Mouse (Mus musculus) MEL (cell line): Measurements from ENCODE around the gene Lrrc4c. TPM values are rescaled to one million over a fixed set of nuclear protein-coding genes. Genes with fewer than 3 reads are reported as not detected.
A peak's percentile ranks its signal among the peaks of the same experiment; 100 is the strongest.

Source experiments
- DNase-seq: peaks from one replicate; pipeline ENCODE4 v3.0.0; 2011; ENCODE audit warnings: low read depth, low spot score
- H3K27ac ChIP-seq: 2 replicates; pipeline ENCODE4 v1.5.1; 2012; ENCODE audit warnings: low read depth, mild to moderate bottlenecking, control low read depth, low read length, moderate library complexity; ENCODE audit not compliant: control insufficient read depth
- H3K27me3 ChIP-seq, 2 experiments: fragments of 150-350 bp in 1 of 2; sonication (generic) in 1 of 2; 2 replicates each; pipeline ENCODE4 v1.6.1; 2012; ENCODE audit warnings: low read length in 2 of 2, mild to moderate bottlenecking in 2 of 2, improper control_type of control experiment in 1 of 2, moderate library complexity in 1 of 2; ENCODE audit not compliant: insufficient read depth in 2 of 2, control insufficient read depth in 1 of 2
- H3K36me3 ChIP-seq, 2 experiments: 2 replicates each; pipeline ENCODE4 v1.6.1; 2012 to 2014; ENCODE audit warnings: low read length in 2 of 2, improper control_type of control experiment in 1 of 2, inconsistent platforms in 1 of 2, mild to moderate bottlenecking in 1 of 2; ENCODE audit not compliant: insufficient read depth in 2 of 2, control insufficient read depth in 1 of 2
- H3K4me1 ChIP-seq, 2 experiments: fragments of 150-350 bp in 1 of 2; sonication (generic) in 1 of 2; 2 replicates each; pipeline ENCODE4 v1.6.1; 2012; ENCODE audit warnings: low read length in 2 of 2, improper control_type of control experiment in 1 of 2, mild to moderate bottlenecking in 1 of 2; ENCODE audit not compliant: insufficient read depth in 2 of 2, control insufficient read depth in 1 of 2
- H3K4me3 ChIP-seq, 2 experiments: fragments of 150-350 bp in 1 of 2; sonication (generic) in 1 of 2; 2 replicates each; pipeline ENCODE4 v1.5.1; 2012; ENCODE audit warnings: low read depth in 2 of 2, low read length in 2 of 2, mild to moderate bottlenecking in 2 of 2, moderate library complexity in 2 of 2, control low read depth in 1 of 2, improper control_type of control experiment in 1 of 2; ENCODE audit not compliant: control insufficient read depth in 1 of 2, insufficient read depth in 1 of 2
- H3K79me2 ChIP-seq: 2 replicates; pipeline ENCODE4 v1.6.1; 2012; ENCODE audit warnings: mild to moderate bottlenecking, low read length, moderate library complexity; ENCODE audit not compliant: control insufficient read depth, poor library complexity, insufficient read depth
- H3K9ac ChIP-seq: 2 replicates; pipeline ENCODE4 v1.6.1; 2012; ENCODE audit warnings: low read depth, mild to moderate bottlenecking, control low read depth, low read length, moderate library complexity; ENCODE audit not compliant: control insufficient read depth, poor library complexity, severe bottlenecking
- H3K9me3 ChIP-seq: fragments of 150-350 bp; sonication (generic); replicated peaks from 2 replicates; pipeline ENCODE4 v1.6.1; 2012; ENCODE audit warnings: mild to moderate bottlenecking, low read length, improper control_type of control experiment, moderate library complexity; ENCODE audit not compliant: insufficient read depth
- BHLHE40 ChIP-seq: IDR thresholded peaks from 2 replicates; pipeline ENCODE4 v1.6.1; 2012; ENCODE audit warnings: low read depth, mild to moderate bottlenecking, inconsistent platforms, low read length, improper control_type of control experiment, borderline replicate concordance
- CHD2 ChIP-seq: IDR thresholded peaks from 2 replicates; pipeline ENCODE4 v1.6.1; 2011; ENCODE audit warnings: low read length, improper control_type of control experiment
- EP300 ChIP-seq, 2 experiments: IDR thresholded peaks; 2 replicates each; pipeline ENCODE4 v1.6.1; 2011; ENCODE audit warnings: improper control_type of control experiment in 2 of 2, low read length in 2 of 2, low read depth in 1 of 2, mild to moderate bottlenecking in 1 of 2
- ETS1 ChIP-seq: IDR thresholded peaks from 2 replicates; pipeline ENCODE4 v1.6.1; 2012; ENCODE audit warnings: low read depth, mild to moderate bottlenecking, inconsistent platforms, low read length, improper control_type of control experiment, moderate library complexity
- GABPA ChIP-seq: IDR thresholded peaks from 2 replicates; pipeline ENCODE4 v1.6.1; 2012; ENCODE audit warnings: low read depth, mild to moderate bottlenecking, inconsistent platforms, low read length, improper control_type of control experiment, moderate library complexity
- GATA1 ChIP-seq: IDR thresholded peaks from 2 replicates; pipeline ENCODE4 v1.6.1; 2011; ENCODE audit warnings: low read depth, low read length, improper control_type of control experiment
- JUND ChIP-seq: IDR thresholded peaks from 2 replicates; pipeline ENCODE4 v1.6.1; 2011; ENCODE audit warnings: low read depth, mild to moderate bottlenecking, improper control_type of control experiment, low read length
- MAFK ChIP-seq: IDR thresholded peaks from 2 replicates; pipeline ENCODE4 v1.6.1; 2011; ENCODE audit warnings: low read depth, mild to moderate bottlenecking, low read length, improper control_type of control experiment, borderline replicate concordance
- MAZ ChIP-seq: IDR thresholded peaks from 2 replicates; pipeline ENCODE4 v1.6.1; 2012; ENCODE audit warnings: low read depth, mild to moderate bottlenecking, inconsistent platforms, low read length, improper control_type of control experiment
- MYB ChIP-seq: IDR thresholded peaks from 2 replicates; pipeline ENCODE4 v1.6.1; 2011; ENCODE audit warnings: mild to moderate bottlenecking, low read depth, low read length, improper control_type of control experiment
- NELFE ChIP-seq: IDR thresholded peaks from 2 replicates; pipeline ENCODE4 v1.6.1; 2011; ENCODE audit warnings: low read depth, low read length, improper control_type of control experiment
- NRF1 ChIP-seq: IDR thresholded peaks from 2 replicates; pipeline ENCODE4 v1.6.1; 2014; ENCODE audit warnings: low read depth, mild to moderate bottlenecking, inconsistent platforms, low read length, improper control_type of control experiment, moderate library complexity; ENCODE audit not compliant: poor library complexity, insufficient read depth, severe bottlenecking
- RAD21 ChIP-seq: IDR thresholded peaks from 2 replicates; pipeline ENCODE4 v1.6.1; 2011; ENCODE audit warnings: mild to moderate bottlenecking, low read depth, low read length, improper control_type of control experiment
- RCOR1 ChIP-seq: IDR thresholded peaks from 2 replicates; pipeline ENCODE4 v1.6.1; 2012; ENCODE audit warnings: low read depth, mild to moderate bottlenecking, inconsistent platforms, low read length, improper control_type of control experiment
- SIN3A ChIP-seq: IDR thresholded peaks from 2 replicates; pipeline ENCODE4 v1.6.1; 2012; ENCODE audit warnings: low read length, improper control_type of control experiment, inconsistent platforms
- TCF12 ChIP-seq: IDR thresholded peaks from 2 replicates; pipeline ENCODE4 v1.6.1; 2014; ENCODE audit warnings: low read depth, mild to moderate bottlenecking, inconsistent platforms, low read length, improper control_type of control experiment, moderate library complexity
- USF2 ChIP-seq, 2 experiments: IDR thresholded peaks; 2 replicates each; pipeline ENCODE4 v1.6.1; 2011 to 2012; ENCODE audit warnings: improper control_type of control experiment in 2 of 2, low read length in 2 of 2, borderline replicate concordance in 1 of 2, inconsistent platforms in 1 of 2, low read depth in 1 of 2, mild to moderate bottlenecking in 1 of 2; ENCODE audit not compliant: insufficient read depth in 1 of 2
- ZNF384 ChIP-seq: IDR thresholded peaks from 2 replicates; pipeline ENCODE4 v1.6.1; 2012; ENCODE audit warnings: low read depth, mild to moderate bottlenecking, inconsistent platforms, low read length, improper control_type of control experiment
- polyA plus RNA-seq, 2 experiments: library from polyadenylated mRNA; stranded (reverse) in 1 of 2; unstranded in 1 of 2; fragments of >175 nt in 1 of 2; fragments of >200 nt in 1 of 2; gene quantifications; 2 replicates each; pipeline versions ENCODE4 v1.2.1 to v1.2.4; 2012; ENCODE audit warnings: low replicate concordance in 2 of 2, low read depth in 1 of 2; ENCODE audit not compliant: insufficient read length in 2 of 2, insufficient read depth in 1 of 2, missing spikeins in 1 of 2
- total RNA-seq: library from RNA; depleted of rRNA; stranded (reverse); fragments of 300-350 nt; gene quantifications from 2 replicates; pipeline ENCODE4 v1.2.3, GENCODE M21; 2012

Lrrc4c gene
- total and polyA plus RNA-seq, 3 experiments, result not detected

- no peaks in the 10 kb centered on the region for H3K9me3 ChIP-seq
Measured at GRCm38 (mm10) chr2:97618589-97618988, 1300.6 kb downstream of the Lrrc4c start.

DNA sequence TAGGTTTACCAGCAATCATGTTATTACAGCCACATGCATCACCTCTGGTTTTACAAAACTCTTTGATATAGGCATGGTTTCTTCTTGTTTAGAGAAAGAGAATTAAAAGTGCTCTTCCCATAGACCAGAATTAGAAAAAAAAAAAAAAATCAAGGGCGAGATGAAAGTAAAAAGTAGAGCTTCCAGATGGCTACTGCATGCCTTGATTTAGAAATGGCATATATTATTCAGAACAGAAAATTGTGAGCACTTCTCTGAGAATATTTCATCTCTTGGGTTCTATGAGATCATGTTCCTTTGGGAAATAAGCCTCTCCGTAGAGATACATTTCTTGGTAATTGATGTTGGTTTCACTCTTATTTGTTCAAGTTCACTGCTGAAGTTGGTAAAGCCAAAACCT lies 1322.0 kb downstream of the Lrrc4c start:
- H3K27me3 ChIP-seq, result no peaks in the 10 kb centered on the region
- no peaks in the 10 kb centered on the region for H3K36me3 ChIP-seq
- no peaks in the 10 kb centered on the region for H3K4me1 ChIP-seq
- no peak overlapping the region for H3K27ac ChIP-seq
- no peaks in the 10 kb centered on the region for H3K9me3 ChIP-seq
- no peak overlapping the region for H3K9ac ChIP-seq
- no peak for DNase-seq
- H3K4me3 ChIP-seq, result no peak overlapping the region
- H3K79me2 ChIP-seq, result no peaks in the 10 kb centered on the region
- TF ChIP-seq MAZ (no peak), GABPA (no peak), MAFK (no peak), TCF12 (no peak), BHLHE40 (no peak), JUND (no peak), CHD2 (no peak), USF2 (IDR thresholded peaks at IDR 0.05; ENCODE audit: borderline replicate concordance in 1 of 2, insufficient read depth in 1 of 2, low read depth in 1 of 2, low read length in 2 of 2) (no peak), NRF1 (no peak), NELFE (no peak)

More at GRCm38 (mm10) chr2:97618589-97618988, 1300.6 kb downstream of the Lrrc4c start:
- DNase-seq, result peak; percentile 61
- H3K36me3 ChIP-seq, result peaks cover 0 to 3% of the 10 kb centered on the region in 2 experiments; a peak in 1 of 4 replicates
- H3K9ac ChIP-seq, result no peak overlapping the region
- no peaks in the 10 kb centered on the region for H3K79me2 ChIP-seq
- TF ChIP-seq ZNF384 (peak; percentile 94), EP300 (IDR thresholded peaks at IDR 0.05; ENCODE audit: low read depth in 1 of 2, low read length in 2 of 2) (peak; percentile 98 to 99), RAD21 (no peak), GATA1 (peak; percentile 88), ETS1 (peak; percentile 75), USF2 (IDR thresholded peaks at IDR 0.05; ENCODE audit: borderline replicate concordance in 1 of 2, insufficient read depth in 1 of 2, low read depth in 1 of 2, low read length in 2 of 2) (no peak), TCF12 (peak; percentile 87), JUND (peak; percentile 81; the same call in 1 of the 2 replicates), SIN3A (peak; percentile 69; the same call in 1 of the 2 replicates), MYB (peak; percentile 87), RCOR1 (peak; percentile 63)
- H3K27ac ChIP-seq, result no peak overlapping the region
- H3K4me1 ChIP-seq, result peaks cover 0 to 3% of the 10 kb centered on the region in 2 experiments; a peak in 2 of 4 replicates
- H3K4me3 ChIP-seq, result no peak overlapping the region
- no peaks in the 10 kb centered on the region for H3K27me3 ChIP-seq
